Mouse (Mus musculus) limb, embryonic 11.5 days (tissue): Measurements from ENCODE around the gene Gm20458. TPM values are rescaled to one million over a fixed set of nuclear protein-coding genes. Genes with fewer than 3 reads are reported as not detected.

Source experiments
- ATAC-seq: fragments of 200-750 bp; cut with Nextera tagmentation; 2 replicates; pipeline ENCODE4 v1.8.0; 2017; ENCODE audit warnings: low read depth; ENCODE audit not compliant: insufficient number of reproducible peaks, low FRiP score, low TSS enrichment
- DNase-seq: peaks from one replicate; pipeline ENCODE4 v3.0.0-alpha.2; 2015; ENCODE audit warnings: low spot score
- H3K27ac ChIP-seq: fragments of 300-500 bp; sonication (generic); replicated peaks from 2 replicates; pipeline ENCODE4 v1.5.1; 2014; ENCODE audit warnings: low read depth, mild to moderate bottlenecking, low read length
- H3K27me3 ChIP-seq: fragments of 300-500 bp; sonication (generic); 2 replicates; pipeline ENCODE4 v1.6.1; 2014; ENCODE audit warnings: mild to moderate bottlenecking, low read length, mixed read lengths; ENCODE audit not compliant: control insufficient read depth, insufficient read depth
- H3K36me3 ChIP-seq: fragments of 300-500 bp; sonication (generic); 2 replicates; pipeline ENCODE4 v1.6.1; 2014; ENCODE audit warnings: mild to moderate bottlenecking, low read length, moderate library complexity, mixed read lengths; ENCODE audit not compliant: control insufficient read depth, insufficient read depth
- H3K4me1 ChIP-seq: fragments of 300-500 bp; sonication (generic); 2 replicates; pipeline ENCODE4 v1.6.1; 2014; ENCODE audit warnings: low read length, mixed read lengths; ENCODE audit not compliant: control insufficient read depth, insufficient read depth
- H3K4me2 ChIP-seq: fragments of 300-500 bp; sonication (generic); 2 replicates; pipeline ENCODE4 v1.6.1; 2014; ENCODE audit warnings: low read depth, mild to moderate bottlenecking, moderate library complexity; ENCODE audit not compliant: severe bottlenecking
- H3K4me3 ChIP-seq: fragments of 300-500 bp; sonication (generic); 2 replicates; pipeline ENCODE4 v1.5.1; 2014; ENCODE audit warnings: low read depth, low read length
- H3K9ac ChIP-seq: fragments of 300-500 bp; sonication (generic); 2 replicates; pipeline ENCODE4 v1.6.1; 2014; ENCODE audit warnings: mild to moderate bottlenecking, low read length
- H3K9me3 ChIP-seq: fragments of 300-500 bp; sonication (generic); 2 replicates; pipeline ENCODE4 v1.6.1; 2016; ENCODE audit warnings: low read length; ENCODE audit not compliant: control insufficient read depth
- WGBS: fragments of 180-500 bp; shearing (Covaris S2); extraction: QIAGEN DNeasy Blood & Tissue Kit; methylation state at CpG from one replicate; pipeline ENCODE4 v1.1.7; 2014; 5-methylcytosine and 5-hydroxymethylcytosine counted together
- polyA plus RNA-seq: library from polyadenylated mRNA; unstranded; fragments of >200 nt; fragmentation: Nextera tagmentation; extraction: Ambion mirVana; gene quantifications from 2 replicates; pipeline ENCODE4 v1.2.1, GENCODE M21; 2014

Gene Gm20458
- polyA plus RNA-seq, 1 experiment from 2014 or later: 3.6 TPM

GRCm38 (mm10) chr2:164443051-164443437 lies 17.7 kb upstream of the Gm20458 start:
- Histone ChIP-seq H3K9me3 (no peaks in the 10 kb centered on the region), H3K36me3 (no peaks in the 10 kb centered on the region), H3K27me3 (peaks cover 2% of the 10 kb centered on the region; the same call in 1 of the 2 replicates), H3K4me3 (peak overlapping the region; percentile 61), H3K9ac (peak overlapping the region; percentile 78), H3K4me1 (peaks cover 11% of the 10 kb centered on the region), H3K4me2 (peak overlapping the region; percentile 92), H3K27ac (no peak overlapping the region)
- WGBS: under 1% methylated on average over 26 of the region's 26 CpGs
- DNase-seq: peak; percentile 88
- ATAC-seq: peak; percentile 85

- 8% methylated on average over 18 of the region's 18 CpGs for WGBS
- DNase-seq: no peak
These were observed 17.2 kb upstream of the Gm20458 start, which contains the start of gene Sdc4 for GRCm38 (mm10) chr2:164443460-164444000. TSS of gene Sdc4 (minus strand) at chr2:164443887.

GRCm38 (mm10) chr2:164444701-164445100 lies 16.1 kb upstream of the Gm20458 start:
- ATAC-seq: no peak
- peaks cover 11% of the 10 kb centered on the region for H3K4me1 ChIP-seq

More at GRCm38 (mm10) chr2:164443460-164444000, 17.2 kb upstream of the Gm20458 start, which contains the start of gene Sdc4:
- ATAC-seq: no peak
- Histone ChIP-seq H3K9ac (peak within 1 kb of the TSS; percentile 78), H3K4me2 (peak within 1 kb of the TSS; percentile 92), H3K27me3 (peaks cover 2% of the 10 kb centered on the region; the same call in 1 of the 2 replicates), H3K27ac (no peak within 1 kb of the TSS), H3K4me3 (peak within 1 kb of the TSS; percentile 61), H3K36me3 (no peaks in the 10 kb centered on the region), H3K9me3 (no peaks in the 10 kb centered on the region), H3K4me1 (peaks cover 11% of the 10 kb centered on the region)

GRCm38 (mm10) chr2:164445399-164446085 lies 15.2 kb upstream of the Gm20458 start:
- DNase-seq: no peak
- Histone ChIP-seq H3K9me3 (no peaks in the 10 kb centered on the region), H3K27me3 (peaks cover 2% of the 10 kb centered on the region; the same call in 1 of the 2 replicates), H3K36me3 (no peaks in the 10 kb centered on the region), H3K4me2 (no peak overlapping the region), H3K9ac (no peak overlapping the region), H3K4me1 (peaks cover 9% of the 10 kb centered on the region; the same call in 1 of the 2 replicates), H3K27ac (no peak overlapping the region), H3K4me3 (no peak overlapping the region)
- WGBS: 85% methylated on average over 3 of the region's 3 CpGs
- no peak for ATAC-seq

More at GRCm38 (mm10) chr2:164444701-164445100, 16.1 kb upstream of the Gm20458 start:
- Histone ChIP-seq H3K9me3 (no peaks in the 10 kb centered on the region), H3K27me3 (peaks cover 2% of the 10 kb centered on the region; the same call in 1 of the 2 replicates), H3K27ac (no peak overlapping the region), H3K36me3 (no peaks in the 10 kb centered on the region), H3K4me3 (no peak overlapping the region), H3K9ac (no peak overlapping the region), H3K4me2 (no peak overlapping the region)
- WGBS: 88% methylated on average over 2 of the region's 2 CpGs
- no peak for DNase-seq

GRCm38 (mm10) chr2:164446086-164446469 lies 14.7 kb upstream of the Gm20458 start:
- no peak overlapping the region for H3K9ac ChIP-seq
- no peaks in the 10 kb centered on the region for H3K36me3 ChIP-seq
- no peak overlapping the region for H3K4me3 ChIP-seq
- DNase-seq (no peak), ATAC-seq (no peak)
- WGBS: 80% methylated on average over 3 of the region's 3 CpGs
- H3K4me2 ChIP-seq: no peak overlapping the region
- peaks cover 2% of the 10 kb centered on the region; the same call in 1 of the 2 replicates for H3K27me3 ChIP-seq
- H3K27ac ChIP-seq: no peak overlapping the region
- no peaks in the 10 kb centered on the region for H3K9me3 ChIP-seq
- peaks cover 8% of the 10 kb centered on the region; the same call in 1 of the 2 replicates for H3K4me1 ChIP-seq

GRCm38 (mm10) chr2:164448140-164448539 lies 12.6 kb upstream of the Gm20458 start:
- Histone ChIP-seq H3K4me2 (no peak overlapping the region), H3K27ac (no peak overlapping the region), H3K36me3 (no peaks in the 10 kb centered on the region), H3K27me3 (no peaks in the 10 kb centered on the region), H3K9me3 (no peaks in the 10 kb centered on the region), H3K9ac (no peak overlapping the region), H3K4me1 (peaks cover 8% of the 10 kb centered on the region; the same call in 1 of the 2 replicates), H3K4me3 (no peak overlapping the region)
- DNase-seq (no peak), ATAC-seq (no peak)
- WGBS: 92% methylated on average over 1 of the region's 1 CpGs

GRCm38 (mm10) chr2:164448921-164449320 lies 11.8 kb upstream of the Gm20458 start:
- DNase-seq (no peak), ATAC-seq (no peak)
- Histone ChIP-seq H3K4me2 (no peak overlapping the region), H3K4me3 (no peak overlapping the region), H3K4me1 (peaks cover 8% of the 10 kb centered on the region; the same call in 1 of the 2 replicates), H3K9ac (no peak overlapping the region), H3K27me3 (no peaks in the 10 kb centered on the region), H3K9me3 (no peaks in the 10 kb centered on the region), H3K27ac (no peak overlapping the region), H3K36me3 (no peaks in the 10 kb centered on the region)
- 82% methylated on average over 5 of the region's 5 CpGs for WGBS

GRCm38 (mm10) chr2:164449341-164450042 lies 11.3 kb upstream of the Gm20458 start:
- peaks cover 8% of the 10 kb centered on the region; the same call in 1 of the 2 replicates for H3K4me1 ChIP-seq
- no peak for ATAC-seq

More at GRCm38 (mm10) chr2:164449341-164450042, 11.3 kb upstream of the Gm20458 start:
- no peak for DNase-seq
- no peak overlapping the region for H3K27ac ChIP-seq
- H3K4me3 ChIP-seq: no peak overlapping the region
- no peak overlapping the region for H3K4me2 ChIP-seq
- H3K9me3 ChIP-seq: no peaks in the 10 kb centered on the region
- H3K9ac ChIP-seq: no peak overlapping the region
- no peaks in the 10 kb centered on the region for H3K36me3 ChIP-seq
- no peaks in the 10 kb centered on the region for H3K27me3 ChIP-seq
- WGBS: 84% methylated on average over 14 of the region's 14 CpGs
